Mouse (Mus musculus) bone marrow, adult 2 months (tissue): ENCODE measurements around the gene Rap2c.

Source experiments
- CTCF ChIP-seq: fragments of 200-500 bp; IDR thresholded peaks from 2 replicates; pipeline ENCODE4 v1.5.1; 2011; ENCODE audit warnings: low read length, control low read depth; ENCODE audit not compliant: control insufficient read depth, insufficient read depth
- POLR2A ChIP-seq: fragments of 200-500 bp; IDR thresholded peaks from 2 replicates; pipeline ENCODE4 v1.6.1; 2011; ENCODE audit warnings: low read depth, mild to moderate bottlenecking, control low read depth, low read length, borderline replicate concordance; ENCODE audit not compliant: control insufficient read depth

DNA sequence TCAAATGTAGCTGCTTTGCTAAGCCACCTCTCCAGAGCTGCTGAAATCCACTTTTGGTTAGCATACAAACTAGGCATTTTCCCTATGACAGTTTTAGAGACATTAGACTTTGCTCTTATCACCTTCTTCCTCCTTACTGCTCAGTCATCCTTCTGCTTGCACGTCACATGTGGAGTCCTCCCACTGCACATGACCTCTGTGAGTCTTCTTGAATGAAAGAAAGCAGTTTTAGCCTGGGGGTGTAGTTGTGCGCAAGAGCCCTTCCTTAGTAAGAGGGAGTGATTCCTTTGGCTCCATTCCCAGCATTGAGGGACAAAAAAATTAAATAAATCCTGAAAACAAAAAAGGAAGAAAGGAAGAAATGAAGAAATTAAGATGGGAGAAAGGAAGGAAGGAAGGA is 22.5 kb downstream of the Rap2c start:
- TF ChIP-seq CTCF (no peak), POLR2A (no peak)
